Mouse (Mus musculus): Measurements from ENCODE around the gene Slc22a17. TPM values are rescaled to one million over a fixed set of nuclear protein-coding genes. Genes with fewer than 3 reads are reported as not detected.

Gene Slc22a17
- polyA plus RNA-seq, 1 experiment from 2014 or later, result 45.9 TPM

GRCm38 (mm10) chr14:54884022-54884712 is 28.8 kb downstream of the Slc22a17 start:
- peak overlapping the region; percentile 81 for H3K4me3 ChIP-seq (ENCODE audit: low read length)
- peak; percentile 7; the same call in 1 of the 2 replicates for ATAC-seq (ENCODE audit: low FRiP score, low TSS enrichment)
- peak overlapping the region; percentile 69 for H3K4me2 ChIP-seq (replicated peaks; ENCODE audit: low read depth, low read length)
- H3K36me3 ChIP-seq (ENCODE audit: insufficient read depth, low read length), result 0 out of 2 replicates have a peak, but pooled peaks cover 2% of the 10 kb centered on the region
- H3K9ac ChIP-seq (replicated peaks; ENCODE audit: low read length), result peak overlapping the region; percentile 91
- H3K4me1 ChIP-seq (ENCODE audit: insufficient read depth, low read length), result peaks cover 22% of the 10 kb centered on the region
- H3K9me3 ChIP-seq (ENCODE audit: low read length), result no peaks in the 10 kb centered on the region
- 12% methylated on average over 21 of the region's 21 CpGs for WGBS
- H3K27ac ChIP-seq (ENCODE audit: low read length), result peak overlapping the region; percentile 99
- H3K27me3 ChIP-seq (ENCODE audit: insufficient read depth, low read length), result no peaks in the 10 kb centered on the region

GRCm38 (mm10) chr14:54883154-54884021 is 29.5 kb downstream of the Slc22a17 start, which contains the start of the genes Bcl2l2 and Gm20521:
Bcl2l2 (plus strand) TSS chr14:54883377.
Gm20521 (plus strand) TSS chr14:54883441.
- ATAC-seq (ENCODE audit: low FRiP score, low TSS enrichment), result peak; percentile 94
- H3K9ac ChIP-seq (replicated peaks; ENCODE audit: low read length), result peak within 1 kb of the TSS; percentile 91
- H3K27ac ChIP-seq (ENCODE audit: low read length), result peak within 1 kb of the TSS; percentile 99
- H3K27me3 ChIP-seq (ENCODE audit: insufficient read depth, low read length), result no peaks in the 10 kb centered on the region
- H3K36me3 ChIP-seq (ENCODE audit: insufficient read depth, low read length), result 0 out of 2 replicates have a peak, but pooled peaks cover 2% of the 10 kb centered on the region
- H3K4me1 ChIP-seq (ENCODE audit: insufficient read depth, low read length), result peaks cover 22% of the 10 kb centered on the region
- peak within 1 kb of the TSS; percentile 81 for H3K4me3 ChIP-seq (ENCODE audit: low read length)
- no peaks in the 10 kb centered on the region for H3K9me3 ChIP-seq (ENCODE audit: low read length)
- under 1% methylated on average over 24 of the region's 27 CpGs for WGBS
- peak within 1 kb of the TSS; percentile 69 for H3K4me2 ChIP-seq (replicated peaks; ENCODE audit: low read depth, low read length)

- WGBS, result under 1% methylated on average over 44 of the region's 61 CpGs
Observed at GRCm38 (mm10) chr14:54877048-54877715, 35.8 kb downstream of the Slc22a17 start, which contains the start of gene Ppp1r3e. Ppp1r3e (minus strand) TSS chr14:54877550.

GRCm38 (mm10) chr14:54876539-54877047 is 36.3 kb downstream of the Slc22a17 start:
- peak overlapping the region; percentile 85 for H3K4me3 ChIP-seq (ENCODE audit: low read length)
- no peaks in the 10 kb centered on the region for H3K36me3 ChIP-seq (ENCODE audit: insufficient read depth, low read length)
- H3K4me2 ChIP-seq (replicated peaks; ENCODE audit: low read depth, low read length), result peak overlapping the region; percentile 99
- WGBS, result under 1% methylated on average over 59 of the region's 72 CpGs
- H3K9ac ChIP-seq (replicated peaks; ENCODE audit: low read length), result peak overlapping the region; percentile 87
- no peaks in the 10 kb centered on the region for H3K27me3 ChIP-seq (ENCODE audit: insufficient read depth, low read length)
- peak; percentile 92 for ATAC-seq (ENCODE audit: low FRiP score, low TSS enrichment)
- H3K27ac ChIP-seq (ENCODE audit: low read length), result peak overlapping the region; percentile 88
- no peaks in the 10 kb centered on the region for H3K9me3 ChIP-seq (ENCODE audit: low read length)
- H3K4me1 ChIP-seq (ENCODE audit: insufficient read depth, low read length), result peaks cover 14% of the 10 kb centered on the region

More at GRCm38 (mm10) chr14:54877048-54877715, 35.8 kb downstream of the Slc22a17 start, which contains the start of gene Ppp1r3e:
- H3K4me3 ChIP-seq (ENCODE audit: low read length), result peak within 1 kb of the TSS; percentile 85
- peaks cover 14% of the 10 kb centered on the region for H3K4me1 ChIP-seq (ENCODE audit: insufficient read depth, low read length)
- peak within 1 kb of the TSS; percentile 99 for H3K4me2 ChIP-seq (replicated peaks; ENCODE audit: low read depth, low read length)
- H3K36me3 ChIP-seq (ENCODE audit: insufficient read depth, low read length), result no peaks in the 10 kb centered on the region
- H3K9me3 ChIP-seq (ENCODE audit: low read length), result no peaks in the 10 kb centered on the region
- peak within 1 kb of the TSS; percentile 88 for H3K27ac ChIP-seq (ENCODE audit: low read length)
- peak within 1 kb of the TSS; percentile 87 for H3K9ac ChIP-seq (replicated peaks; ENCODE audit: low read length)
- ATAC-seq (ENCODE audit: low FRiP score, low TSS enrichment), result peak; percentile 82
- H3K27me3 ChIP-seq (ENCODE audit: insufficient read depth, low read length), result no peaks in the 10 kb centered on the region

GRCm38 (mm10) chr14:54875844-54876538 is 36.9 kb downstream of the Slc22a17 start:
- Histone ChIP-seq H3K4me2 (replicated peaks; ENCODE audit: low read depth, low read length) (peak overlapping the region; percentile 99), H3K27me3 (ENCODE audit: insufficient read depth, low read length) (no peaks in the 10 kb centered on the region), H3K9me3 (ENCODE audit: low read length) (no peaks in the 10 kb centered on the region), H3K9ac (replicated peaks; ENCODE audit: low read length) (peak overlapping the region; percentile 87), H3K36me3 (ENCODE audit: insufficient read depth, low read length) (no peaks in the 10 kb centered on the region), H3K4me1 (ENCODE audit: insufficient read depth, low read length) (peaks cover 14% of the 10 kb centered on the region), H3K4me3 (ENCODE audit: low read length) (peak overlapping the region; percentile 85), H3K27ac (ENCODE audit: low read length) (peak overlapping the region; percentile 88)
- WGBS, result 1% methylated on average over 36 of the region's 36 CpGs
- ATAC-seq (ENCODE audit: low FRiP score, low TSS enrichment), result peak; percentile 50

GRCm38 (mm10) chr14:54874165-54874564 is 38.8 kb downstream of the Slc22a17 start:
- Histone ChIP-seq H3K27ac (ENCODE audit: low read length) (no peak overlapping the region), H3K4me3 (ENCODE audit: low read length) (no peak overlapping the region), H3K36me3 (ENCODE audit: insufficient read depth, low read length) (no peaks in the 10 kb centered on the region), H3K4me2 (replicated peaks; ENCODE audit: low read depth, low read length) (no peak overlapping the region), H3K9ac (replicated peaks; ENCODE audit: low read length) (no peak overlapping the region), H3K27me3 (ENCODE audit: insufficient read depth, low read length) (no peaks in the 10 kb centered on the region), H3K4me1 (ENCODE audit: insufficient read depth, low read length) (peaks cover 14% of the 10 kb centered on the region), H3K9me3 (ENCODE audit: low read length) (no peaks in the 10 kb centered on the region)
- no peak for ATAC-seq (ENCODE audit: low FRiP score, low TSS enrichment)
- 87% methylated on average over 3 of the region's 3 CpGs for WGBS

- H3K36me3 ChIP-seq (ENCODE audit: insufficient read depth, low read length), result no peaks in the 10 kb centered on the region
- no peak for ATAC-seq (ENCODE audit: low FRiP score, low TSS enrichment)
- no peaks in the 10 kb centered on the region for H3K27me3 ChIP-seq (ENCODE audit: insufficient read depth, low read length)
- H3K4me3 ChIP-seq (ENCODE audit: low read length), result no peak within 1 kb of the TSS
- no peak within 1 kb of the TSS for H3K27ac ChIP-seq (ENCODE audit: low read length)
- no peaks in the 10 kb centered on the region for H3K9me3 ChIP-seq (ENCODE audit: low read length)
- H3K9ac ChIP-seq (replicated peaks; ENCODE audit: low read length), result no peak within 1 kb of the TSS
- WGBS, result 92% methylated on average over 5 of the region's 5 CpGs
- no peak within 1 kb of the TSS for H3K4me2 ChIP-seq (replicated peaks; ENCODE audit: low read depth, low read length)
- H3K4me1 ChIP-seq (ENCODE audit: insufficient read depth, low read length), result peaks cover 6% of the 10 kb centered on the region
Observed at GRCm38 (mm10) chr14:54870861-54871260, 42.1 kb downstream of the Slc22a17 start, which contains the start of gene Homez. Homez (minus strand) TSS chr14:54870961.

- no peak for ATAC-seq (ENCODE audit: low FRiP score, low TSS enrichment)
- H3K27ac ChIP-seq (ENCODE audit: low read length), result no peak overlapping the region
- WGBS, result 81% methylated on average over 4 of the region's 4 CpGs
- H3K4me3 ChIP-seq (ENCODE audit: low read length), result no peak overlapping the region
- 0 out of 2 replicates have a peak, but pooled peaks cover 2% of the 10 kb centered on the region for H3K4me1 ChIP-seq (ENCODE audit: insufficient read depth, low read length)
- no peaks in the 10 kb centered on the region for H3K27me3 ChIP-seq (ENCODE audit: insufficient read depth, low read length)
- no peaks in the 10 kb centered on the region for H3K36me3 ChIP-seq (ENCODE audit: insufficient read depth, low read length)
- no peak overlapping the region for H3K4me2 ChIP-seq (replicated peaks; ENCODE audit: low read depth, low read length)
- no peak overlapping the region for H3K9ac ChIP-seq (replicated peaks; ENCODE audit: low read length)
- H3K9me3 ChIP-seq (ENCODE audit: low read length), result no peaks in the 10 kb centered on the region
Observed at GRCm38 (mm10) chr14:54868026-54868425, 44.9 kb downstream of the Slc22a17 start.

All from kidney, embryonic 16.5 days (tissue).